Mouse (Mus musculus) midbrain, postnatal 0 days (tissue): ENCODE data around the gene Abca13. TPM values are rescaled to one million over a fixed set of nuclear protein-coding genes. Genes with fewer than 3 reads are reported as not detected.
A peak's percentile ranks its signal among the peaks of the same experiment; 100 is the strongest.
"Not testable (repeated sequence)": the region's sequence is repeated elsewhere in the genome, so short reads cannot be mapped to it uniquely, and the experiment has no call there.

Experiments
- ATAC-seq: fragments of 200-750 bp; cut with Nextera tagmentation; 2 replicates; pipeline ENCODE4 v1.8.0; 2017; ENCODE audit warnings: moderate number of reproducible peaks, mild to moderate bottlenecking, moderate TSS enrichment, moderate library complexity; ENCODE audit not compliant: low FRiP score
- DNase-seq: peaks from one replicate; pipeline ENCODE4 v3.0.0-alpha.2; 2015; ENCODE audit warnings: low spot score
- H3K27ac ChIP-seq: fragments of 300-500 bp; sonication (generic); 2 replicates; pipeline ENCODE4 v1.5.1; 2014; ENCODE audit warnings: low read depth, mild to moderate bottlenecking, low read length, mixed read lengths
- H3K27me3 ChIP-seq: fragments of 300-500 bp; sonication (generic); 2 replicates; pipeline ENCODE4 v1.6.1; 2014; ENCODE audit warnings: low read length, control low read depth, mixed read lengths; ENCODE audit not compliant: insufficient read depth
- H3K36me3 ChIP-seq: fragments of 300-500 bp; sonication (generic); 2 replicates; pipeline ENCODE4 v1.6.1; 2014; ENCODE audit warnings: low read length, control low read depth, mixed read lengths; ENCODE audit not compliant: insufficient read depth
- H3K4me1 ChIP-seq: fragments of 300-500 bp; sonication (generic); 2 replicates; pipeline ENCODE4 v1.6.1; 2014; ENCODE audit warnings: mild to moderate bottlenecking, control low read depth, antibody characterized with exemption, low read length, mixed read lengths; ENCODE audit not compliant: insufficient read depth
- H3K4me2 ChIP-seq: fragments of 300-500 bp; sonication (generic); 2 replicates; pipeline ENCODE4 v1.6.1; 2014; ENCODE audit warnings: low read depth, mild to moderate bottlenecking, low read length, mixed read lengths; ENCODE audit not compliant: poor library complexity, severe bottlenecking
- H3K4me3 ChIP-seq: fragments of 300-500 bp; sonication (generic); 2 replicates; pipeline ENCODE4 v1.5.1; 2014; ENCODE audit warnings: low read depth, mild to moderate bottlenecking, low read length, moderate library complexity
- H3K9ac ChIP-seq: fragments of 300-500 bp; sonication (generic); replicated peaks from 2 replicates; pipeline ENCODE4 v1.6.1; 2014; ENCODE audit warnings: mild to moderate bottlenecking, low read length, moderate library complexity, mixed read lengths; ENCODE audit not compliant: poor library complexity, severe bottlenecking
- H3K9me3 ChIP-seq: fragments of 300-500 bp; sonication (generic); 2 replicates; pipeline ENCODE4 v1.6.1; 2016; ENCODE audit warnings: low read length, control low read depth
- CTCF ChIP-seq: IDR thresholded peaks from 2 replicates; pipeline ENCODE4 v1.5.1; 2016; ENCODE audit warnings: antibody characterized with exemption, mild to moderate bottlenecking
- WGBS: fragments of 180-500 bp; shearing (Covaris S2); extraction: QIAGEN DNeasy Blood & Tissue Kit; methylation state at CpG from one replicate; pipeline ENCODE4 v1.1.7; 2014; 5-methylcytosine and 5-hydroxymethylcytosine counted together
- polyA plus RNA-seq: library from polyadenylated mRNA; unstranded; fragments of >200 nt; fragmentation: Nextera tagmentation; extraction: Ambion mirVana; gene quantifications from 2 replicates; pipeline ENCODE4 v1.2.1, GENCODE M21; 2015
- total RNA-seq: library from RNA; depleted of rRNA; stranded (reverse); fragments of >200 nt; gene quantifications from 2 replicates; pipeline ENCODE4 v1.2.3, GENCODE M21; 2014

Abca13 gene
- total and polyA plus RNA-seq, 2 experiments from 2014 or later, result 0.01 to 0.05 TPM

GRCm38 (mm10) chr11:9481511-9481910, 289.8 kb downstream of the Abca13 start:
- Histone ChIP-seq H3K27me3 (no peaks in the 10 kb centered on the region), H3K27ac (no peak overlapping the region), H3K4me2 (no peak overlapping the region), H3K4me3 (no peak overlapping the region), H3K9ac (no peak overlapping the region), H3K9me3 (no peaks in the 10 kb centered on the region), H3K4me1 (no peaks in the 10 kb centered on the region), H3K36me3 (no peaks in the 10 kb centered on the region)
- WGBS, result 21% methylated on average over 6 of the region's 6 CpGs
- DNase-seq (peak; percentile 71), ATAC-seq (no peak)
- peak; percentile 71 for TF ChIP-seq CTCF

DNA sequence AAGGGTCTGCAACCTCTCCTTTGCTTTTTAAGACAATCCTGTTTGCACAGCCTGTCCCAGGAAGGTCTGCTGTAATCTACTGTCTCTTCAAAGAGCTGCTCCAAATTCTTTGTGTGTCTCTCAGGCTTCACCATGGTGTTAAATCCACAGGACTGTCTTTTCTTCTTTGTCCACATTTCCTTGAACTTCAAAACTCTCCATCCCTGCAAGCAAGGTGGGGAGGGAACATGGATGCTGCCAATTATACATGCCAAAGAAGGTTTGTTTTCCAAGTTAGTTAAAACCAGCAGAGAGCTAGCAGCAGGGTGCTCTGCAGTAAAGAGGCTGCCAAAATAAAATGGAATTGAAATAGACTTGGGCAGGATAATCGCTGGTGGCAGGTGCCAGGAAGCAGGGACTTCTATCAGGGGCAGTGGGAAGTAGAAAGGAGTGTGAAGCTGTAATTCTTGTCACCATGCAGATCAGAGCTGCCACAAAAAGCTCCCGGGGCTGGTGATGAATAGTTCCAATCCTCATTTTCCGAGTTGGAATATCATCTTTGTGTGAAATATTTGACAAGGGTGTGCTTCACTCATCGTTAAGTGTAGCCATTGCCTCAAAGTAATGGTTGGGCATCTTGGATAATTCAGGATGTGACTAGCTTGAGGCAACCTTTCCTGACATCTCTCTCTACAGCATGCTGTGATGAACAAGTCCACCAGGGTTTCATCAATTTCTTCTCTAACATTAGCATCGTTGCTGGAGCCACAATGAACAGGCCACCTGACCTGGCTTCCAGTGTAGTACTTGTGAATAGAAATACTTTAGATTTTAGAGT, 308.8 kb downstream of the Abca13 start:
- no peak overlapping the region for H3K9ac ChIP-seq
- no peaks in the 10 kb centered on the region for H3K27me3 ChIP-seq
- H3K4me1 ChIP-seq, result no peaks in the 10 kb centered on the region; the same call in 1 of the 2 replicates
- no peak overlapping the region for H3K4me3 ChIP-seq
- ATAC-seq (peak; percentile 54; the same call in 1 of the 2 replicates), DNase-seq (peak; percentile 75)
- no peak for TF ChIP-seq CTCF
- H3K9me3 ChIP-seq, result no peaks in the 10 kb centered on the region
- H3K36me3 ChIP-seq, result no peaks in the 10 kb centered on the region
- no peak overlapping the region for H3K27ac ChIP-seq
- WGBS, result 30% methylated on average over 5 of the region's 5 CpGs
- no peak overlapping the region for H3K4me2 ChIP-seq

GRCm38 (mm10) chr11:9514966-9515365, 323.2 kb downstream of the Abca13 start:
- DNase-seq, H3K36me3 ChIP-seq, H3K4me3 ChIP-seq, ATAC-seq, H3K9ac ChIP-seq, H3K9me3 ChIP-seq, H3K27ac ChIP-seq, H3K4me2 ChIP-seq, H3K4me1 ChIP-seq, H3K27me3 ChIP-seq: not testable (repeated sequence)
- WGBS, result 67% methylated on average over 2 of the region's 2 CpGs

GRCm38 (mm10) chr11:9528556-9528955, 336.8 kb downstream of the Abca13 start:
- no peak overlapping the region for H3K27ac ChIP-seq
- H3K4me1 ChIP-seq, result no peaks in the 10 kb centered on the region
- no peak overlapping the region for H3K9ac ChIP-seq
- DNase-seq (no peak), ATAC-seq (no peak)
- no peak overlapping the region for H3K4me2 ChIP-seq
- H3K4me3 ChIP-seq, result no peak overlapping the region
- 46% methylated on average over 3 of the region's 3 CpGs for WGBS
- H3K36me3 ChIP-seq, result no peaks in the 10 kb centered on the region
- no peaks in the 10 kb centered on the region for H3K27me3 ChIP-seq
- H3K9me3 ChIP-seq, result no peaks in the 10 kb centered on the region
- TF ChIP-seq CTCF, result no peak

DNA sequence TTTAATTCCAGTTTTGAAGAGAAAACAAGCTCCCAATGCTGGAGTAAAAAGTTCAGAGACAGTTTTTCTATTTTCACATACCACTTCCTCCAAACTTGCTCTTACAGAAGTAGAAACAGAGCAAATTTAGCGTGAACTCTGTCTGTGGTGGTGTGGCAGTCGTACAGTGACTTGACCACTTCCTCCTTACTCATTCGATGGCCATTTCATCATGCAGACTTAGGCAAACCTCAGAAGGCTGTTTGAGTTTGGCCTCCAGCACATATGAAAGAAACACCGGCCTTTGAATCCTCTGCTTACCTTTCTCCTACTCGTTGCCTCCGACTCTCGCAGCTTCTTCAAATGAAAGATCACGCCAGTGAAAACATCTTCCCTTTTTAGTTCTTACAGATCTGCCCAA, 340.0 kb downstream of the Abca13 start:
- TF ChIP-seq CTCF, result no peak
- Histone ChIP-seq H3K27ac (no peak overlapping the region), H3K9me3 (no peaks in the 10 kb centered on the region), H3K27me3 (no peaks in the 10 kb centered on the region), H3K4me1 (no peaks in the 10 kb centered on the region), H3K36me3 (no peaks in the 10 kb centered on the region), H3K4me3 (no peak overlapping the region), H3K9ac (no peak overlapping the region), H3K4me2 (no peak overlapping the region)
- no peak for DNase-seq
- no peak for ATAC-seq
- 76% methylated on average over 8 of the region's 8 CpGs for WGBS

DNA sequence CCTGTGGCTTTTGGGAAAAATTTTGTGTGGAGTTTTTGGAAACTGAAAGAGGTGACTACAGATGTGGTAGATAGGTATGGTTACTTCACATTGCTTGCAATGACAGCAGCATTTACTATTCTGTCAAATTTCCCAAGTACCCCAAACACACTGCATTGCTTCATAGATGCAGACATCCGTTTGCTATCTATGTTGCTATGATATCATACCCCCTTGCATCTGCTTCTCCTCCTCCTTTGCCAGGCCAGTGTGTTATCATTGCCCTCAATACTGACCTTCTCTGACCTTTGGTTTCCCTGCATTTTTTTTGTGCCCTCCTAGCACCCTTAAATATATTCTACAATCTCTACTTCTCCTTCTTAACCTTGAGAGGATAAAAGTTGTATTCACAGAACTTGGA, 341.4 kb downstream of the Abca13 start:
- H3K27ac ChIP-seq, result no peak overlapping the region
- ATAC-seq (no peak), DNase-seq (no peak)
- no peaks in the 10 kb centered on the region for H3K36me3 ChIP-seq
- TF ChIP-seq CTCF, result no peak
- no peak overlapping the region for H3K4me3 ChIP-seq
- no peaks in the 10 kb centered on the region for H3K4me1 ChIP-seq
- no peaks in the 10 kb centered on the region for H3K27me3 ChIP-seq
- no peak overlapping the region for H3K4me2 ChIP-seq
- WGBS, result 92% methylated on average over 1 of the region's 1 CpGs
- no peak overlapping the region for H3K9ac ChIP-seq
- no peaks in the 10 kb centered on the region for H3K9me3 ChIP-seq
